In the genomic region with DNA sequence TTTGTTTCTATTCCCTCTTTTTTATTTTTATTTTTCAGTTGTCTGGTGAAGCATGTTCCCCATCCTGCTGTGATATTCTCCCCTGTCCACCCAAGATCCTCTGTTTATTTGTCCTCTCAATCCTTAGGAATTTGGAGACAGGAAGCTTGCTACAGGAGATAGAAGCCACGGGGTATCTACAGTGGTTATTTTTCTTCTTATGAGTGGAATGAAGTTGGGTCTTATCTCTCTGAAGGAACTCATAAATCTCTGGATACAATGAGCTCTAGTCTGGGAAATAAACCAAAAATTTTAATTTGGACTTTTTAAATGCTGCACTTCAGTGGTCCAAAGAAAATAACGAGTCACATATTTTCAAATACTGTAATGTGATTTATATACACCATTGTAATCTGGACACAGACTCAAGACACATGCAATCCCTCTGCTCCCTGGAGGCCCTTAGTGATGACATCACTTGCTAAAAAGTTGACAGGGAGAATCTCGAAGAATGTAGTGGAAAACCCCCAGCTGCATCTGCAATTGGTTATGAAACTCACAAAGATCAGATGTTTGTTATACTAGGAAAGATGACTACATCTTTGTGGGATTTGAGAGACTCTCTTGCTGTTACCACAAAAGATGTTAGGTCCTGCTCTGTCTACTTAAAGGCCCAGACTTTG, we compare ENCODE assay signal across 10 mouse cellular contexts.
DNase-seq lines count a peak whose midpoint lies in the region; ATAC-seq and TF ChIP-seq lines count a peak whose summit lies in the region.
"Had no signal": no experiment of that assay in that cellular context is flagged by ENCODE, and none has a peak within 500 bp of the region (broad histone marks: within the 10 kb centered on the region; RNA-seq: fewer than 3 reads in every experiment).

No protein-coding gene starts in this region.

- H3K4me1 ChIP-seq in lung, embryonic 14.5 days (ENCODE audit: insufficient read depth): no peaks in the 10 kb centered on the region
- no peaks in the 10 kb centered on the region; the same call in 1 of the 2 replicates for H3K4me1 ChIP-seq in heart, adult 2 months (ENCODE audit: control insufficient read depth, insufficient read depth, low read length)
- peaks cover 4% of the 10 kb centered on the region; the same call in 1 of the 2 replicates for H3K4me1 ChIP-seq in kidney, embryonic 15.5 days
- H3K4me1 ChIP-seq in stomach, embryonic 14.5 days (ENCODE audit: control insufficient read depth, insufficient read depth, low read length): no peaks in the 10 kb centered on the region
- H3K4me1 ChIP-seq in forebrain, embryonic 13.5 days: no peaks in the 10 kb centered on the region
- no peaks in the 10 kb centered on the region for H3K4me1 ChIP-seq in thymus, adult 2 months (replicated peaks; ENCODE audit: control insufficient read depth, insufficient read depth, low read length)
- H3K4me1 ChIP-seq: forebrain, embryonic 10.5 days; neural tube, embryonic 13.5 days had no signal

- H3K27me3 ChIP-seq in lung, embryonic 14.5 days (ENCODE audit: insufficient read depth, low read length): no peaks in the 10 kb centered on the region
- no peaks in the 10 kb centered on the region for H3K27me3 ChIP-seq in heart, adult 2 months (ENCODE audit: control insufficient read depth, insufficient read depth, low read length)
- H3K27me3 ChIP-seq in kidney, embryonic 15.5 days: no peaks in the 10 kb centered on the region
- H3K27me3 ChIP-seq in stomach, embryonic 14.5 days (ENCODE audit: control insufficient read depth, insufficient read depth, low read length): no peaks in the 10 kb centered on the region
- no peaks in the 10 kb centered on the region for H3K27me3 ChIP-seq in forebrain, embryonic 13.5 days
- H3K27me3 ChIP-seq in thymus, adult 2 months (ENCODE audit: control insufficient read depth, insufficient read depth, low read length): no peaks in the 10 kb centered on the region
- H3K27me3 ChIP-seq: neural tube, embryonic 13.5 days had no signal

- WGBS in lung, embryonic 14.5 days: 28% methylated on average over 3 of the region's 3 CpGs
- 25% methylated on average over 3 of the region's 3 CpGs for WGBS in heart, adult 2 months
- 48% methylated on average over 3 of the region's 3 CpGs for WGBS in kidney, embryonic 15.5 days
- 46% methylated on average over 3 of the region's 3 CpGs for WGBS in stomach, embryonic 14.5 days
- 83% methylated on average over 3 of the region's 3 CpGs for WGBS in forebrain, embryonic 13.5 days
- WGBS in thymus, adult 2 months: 30% methylated on average over 3 of the region's 3 CpGs

- no peak for TF ChIP-seq POLR2A in heart, adult 2 months (IDR thresholded peaks at IDR 0.05; ENCODE audit: insufficient read depth, low read depth, low read length)
- no peak for TF ChIP-seq POLR2A in thymus, adult 2 months (IDR thresholded peaks at IDR 0.05; ENCODE audit: control insufficient read depth, extremely low read depth, insufficient read depth, low read length, poor library complexity)

- no peaks in the 10 kb centered on the region for H3K79me2 ChIP-seq in heart, adult 2 months (replicated peaks; ENCODE audit: control insufficient read depth, insufficient read depth, low read length)

- H3K36me3 ChIP-seq in lung, embryonic 14.5 days (ENCODE audit: insufficient read depth): no peaks in the 10 kb centered on the region
- no peaks in the 10 kb centered on the region for H3K36me3 ChIP-seq in heart, adult 2 months (ENCODE audit: control insufficient read depth, insufficient read depth, low read length)
- no peaks in the 10 kb centered on the region for H3K36me3 ChIP-seq in kidney, embryonic 15.5 days
- no peaks in the 10 kb centered on the region for H3K36me3 ChIP-seq in stomach, embryonic 14.5 days (ENCODE audit: control insufficient read depth, insufficient read depth, low read length)
- no peaks in the 10 kb centered on the region for H3K36me3 ChIP-seq in forebrain, embryonic 13.5 days (ENCODE audit: poor library complexity, severe bottlenecking)
- no peaks in the 10 kb centered on the region for H3K36me3 ChIP-seq in thymus, adult 2 months (ENCODE audit: control insufficient read depth, insufficient read depth, low read length)
- H3K36me3 ChIP-seq: forebrain, embryonic 10.5 days; neural tube, embryonic 13.5 days had no signal

- no peak for TF ChIP-seq EP300 in heart, adult 2 months (IDR thresholded peaks at IDR 0.05; ENCODE audit: insufficient read depth, low read depth, low read length)

- peak; percentile 48 for DNase-seq in lung, embryonic 14.5 days
- no peak for DNase-seq in lung, postnatal 14 days
- peak; percentile 31 to 67 for DNase-seq in heart, adult 2 months
- no peak for DNase-seq in thymus, adult 2 months
- no peak for DNase-seq in ovary, postnatal 36 days (ENCODE audit: low spot score)

- intact Hi-C loops in heart, adult 2 months (cut with DNase I): no loop called here

- ATAC-seq in lung, embryonic 14.5 days (ENCODE audit: insufficient read depth): peak; percentile 75
- peak; percentile 86 for ATAC-seq in kidney, embryonic 15.5 days (replicated peaks; ENCODE audit: low FRiP score)
- ATAC-seq in stomach, embryonic 14.5 days (ENCODE audit: insufficient number of reproducible peaks, insufficient read depth, low FRiP score, low read depth): peak; percentile 42; the same call in 1 of the 2 replicates
- no peak for ATAC-seq in forebrain, embryonic 13.5 days

- peak overlapping the region; percentile 55; the same call in 1 of the 2 replicates for H3K27ac ChIP-seq in lung, embryonic 14.5 days (ENCODE audit: low read depth)
- peak overlapping the region; percentile 10 for H3K27ac ChIP-seq in heart, adult 2 months
- peak overlapping the region; percentile 89 for H3K27ac ChIP-seq in kidney, embryonic 15.5 days
- H3K27ac ChIP-seq in stomach, embryonic 14.5 days (ENCODE audit: low read length): peak overlapping the region; percentile 29; the same call in 1 of the 2 replicates
- no peak overlapping the region for H3K27ac ChIP-seq in forebrain, embryonic 13.5 days
- no peak overlapping the region for H3K27ac ChIP-seq in thymus, adult 2 months (ENCODE audit: control insufficient read depth, insufficient read depth, low read length)
- H3K27ac ChIP-seq: forebrain, embryonic 10.5 days; neural tube, embryonic 13.5 days had no signal

- H3K9ac ChIP-seq in lung, embryonic 14.5 days: no peak overlapping the region
- no peak overlapping the region for H3K9ac ChIP-seq in heart, adult 2 months (ENCODE audit: low read depth, low read length)
- H3K9ac ChIP-seq in kidney, embryonic 15.5 days: no peak overlapping the region
- no peak overlapping the region for H3K9ac ChIP-seq in stomach, embryonic 14.5 days (replicated peaks; ENCODE audit: low read depth, low read length)
- no peak overlapping the region for H3K9ac ChIP-seq in forebrain, embryonic 13.5 days
- H3K9ac ChIP-seq: neural tube, embryonic 13.5 days had no signal

- no peaks in the 10 kb centered on the region for H3K9me3 ChIP-seq in lung, embryonic 14.5 days (ENCODE audit: low read depth, low read length)
- H3K9me3 ChIP-seq in kidney, embryonic 15.5 days (replicated peaks): no peaks in the 10 kb centered on the region
- H3K9me3 ChIP-seq in stomach, embryonic 14.5 days (ENCODE audit: control insufficient read depth, low read depth, low read length): no peaks in the 10 kb centered on the region
- no peaks in the 10 kb centered on the region for H3K9me3 ChIP-seq in forebrain, embryonic 13.5 days (replicated peaks)
- H3K9me3 ChIP-seq: forebrain, embryonic 10.5 days; neural tube, embryonic 13.5 days had no signal

- H3K4me2 ChIP-seq in lung, embryonic 14.5 days: no peak overlapping the region
- no peak overlapping the region for H3K4me2 ChIP-seq in kidney, embryonic 15.5 days
- no peak overlapping the region for H3K4me2 ChIP-seq in stomach, embryonic 14.5 days (replicated peaks; ENCODE audit: low read depth, low read length)
- no peak overlapping the region for H3K4me2 ChIP-seq in forebrain, embryonic 13.5 days
- H3K4me2 ChIP-seq: neural tube, embryonic 13.5 days had no signal

- H3K4me3 ChIP-seq in lung, embryonic 14.5 days (ENCODE audit: low read depth, low read length): no peak overlapping the region
- no peak overlapping the region for H3K4me3 ChIP-seq in heart, adult 2 months
- H3K4me3 ChIP-seq in kidney, embryonic 15.5 days (replicated peaks): no peak overlapping the region
- H3K4me3 ChIP-seq in stomach, embryonic 14.5 days (ENCODE audit: low read depth, low read length): no peak overlapping the region
- no peak overlapping the region for H3K4me3 ChIP-seq in forebrain, embryonic 13.5 days
- no peak overlapping the region for H3K4me3 ChIP-seq in thymus, adult 2 months (ENCODE audit: control insufficient read depth, insufficient read depth, low read length)
- H3K4me3 ChIP-seq: forebrain, embryonic 10.5 days; neural tube, embryonic 13.5 days had no signal

- no peak for TF ChIP-seq CTCF in lung, embryonic 14.5 days (IDR thresholded peaks at IDR 0.05; ENCODE audit: low read depth)
- no peak for TF ChIP-seq CTCF in heart, adult 2 months (IDR thresholded peaks at IDR 0.05)
- no peak for TF ChIP-seq CTCF in thymus, adult 2 months (IDR thresholded peaks at IDR 0.05; ENCODE audit: borderline replicate concordance, control insufficient read depth, extremely low read depth, insufficient read depth, low read length, poor library complexity)

Comparison
In these comparisons a context has a peak if more than half of its experiments do, and no peak if none do; other contexts are left out.
1. DNase-seq: peak in lung, embryonic 14.5 days (single experiment) and heart, adult 2 months (2 of 2); none in lung, postnatal 14 days (single experiment), thymus, adult 2 months (single experiment) and ovary, postnatal 36 days (single experiment).
2. H3K27ac ChIP-seq: peak in lung, embryonic 14.5 days (single experiment), heart, adult 2 months (single experiment), kidney, embryonic 15.5 days (single experiment) and stomach, embryonic 14.5 days (single experiment); none in forebrain, embryonic 13.5 days (single experiment) and thymus, adult 2 months (single experiment).